Mouse (Mus musculus): Measurements from ENCODE around the gene Tomm70a.

- TF ChIP-seq POLR2A (IDR thresholded peaks at IDR 0.05; ENCODE audit: low read depth, low read length) = no peak
- no peak for TF ChIP-seq MYC (IDR thresholded peaks at IDR 0.05; ENCODE audit: low read depth, low read length)
- TF ChIP-seq CTCF (conservative IDR thresholded peaks at IDR 0.05 in 1 of 2, IDR thresholded peaks at IDR 0.05 in 1 of 2; ENCODE audit: low read depth in 2 of 2, low read length in 2 of 2) = no peak
- no peak for TF ChIP-seq EP300 (IDR thresholded peaks at IDR 0.05; ENCODE audit: low read length)
- no peak for TF ChIP-seq UBTF (IDR thresholded peaks at IDR 0.05; ENCODE audit: low read depth, low read length)
- no peak for TF ChIP-seq POLR2AphosphoS2 (IDR thresholded peaks at IDR 0.05; ENCODE audit: low read depth, low read length)
- TF ChIP-seq MXI1 (IDR thresholded peaks at IDR 0.05; ENCODE audit: low read depth, low read length) = no peak
- TF ChIP-seq KAT2A (IDR thresholded peaks at IDR 0.05; ENCODE audit: insufficient replicate concordance, low read length) = no peak
These were observed 23.2 kb downstream of the Tomm70a start for GRCm38 (mm10) chr16:57144741-57145140.
